Comparison of ENCODE assay signal across 8 mouse cellular contexts in the genomic region with DNA sequence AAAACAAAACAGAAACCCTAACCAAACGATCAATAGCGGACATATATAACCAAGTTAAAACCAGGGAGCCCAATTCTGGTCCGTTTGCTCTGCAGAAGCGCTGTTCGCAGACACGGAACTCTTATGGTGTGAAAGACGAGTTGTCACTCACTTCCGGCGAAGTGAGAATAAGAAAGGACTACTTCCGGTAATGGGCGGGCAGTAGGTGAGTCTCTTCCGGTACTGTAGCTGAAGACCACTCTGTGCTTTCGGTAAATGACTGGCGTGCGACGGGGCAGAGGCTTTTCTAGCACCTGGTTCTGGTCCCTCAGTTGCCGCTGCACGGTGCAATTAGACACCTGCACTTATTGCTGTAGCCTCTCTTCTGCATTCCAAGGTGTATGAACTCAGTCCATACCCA. TPM values are rescaled to one million over a fixed set of nuclear protein-coding genes. Genes with fewer than 3 reads are reported as not detected.
DNase-seq lines count a peak whose midpoint lies in the region; ATAC-seq and TF ChIP-seq lines count a peak whose summit lies in the region.

Gene Wdr24, plus strand, starts transcription at position 176 of the 400 bp plus-strand sequence.

- peak; percentile 80 for ATAC-seq in heart, postnatal 0 days (ENCODE audit: insufficient read depth, low read depth)
- peak; percentile 56; the same call in 1 of the 2 replicates for ATAC-seq in liver, embryonic 15.5 days (ENCODE audit: insufficient read depth)
- no peak for ATAC-seq in neural tube, embryonic 12.5 days (ENCODE audit: low FRiP score, low read depth)

- TF ChIP-seq EP300 in heart, postnatal 0 days (IDR thresholded peaks at IDR 0.05; ENCODE audit: low read depth) = no peak

- peak within 1 kb of the TSS; percentile 93 for H3K4me3 ChIP-seq in E14TG2a.4 (replicated peaks; ENCODE audit: low read length)
- peak within 1 kb of the TSS; percentile 82 for H3K4me3 ChIP-seq in embryonic fibroblast, embryonic 13.5 days (ENCODE audit: insufficient read depth, low read length)
- H3K4me3 ChIP-seq in heart, postnatal 0 days (ENCODE audit: low read depth, low read length) = peak within 1 kb of the TSS; percentile 69
- H3K4me3 ChIP-seq in liver, embryonic 15.5 days (replicated peaks) = peak within 1 kb of the TSS; percentile 79
- peak within 1 kb of the TSS; percentile 53 for H3K4me3 ChIP-seq in neural tube, embryonic 12.5 days
- H3K4me3 ChIP-seq in thymus, adult 2 months (ENCODE audit: control insufficient read depth, insufficient read depth, low read length) = peak within 1 kb of the TSS; percentile 96

- no peak for TF ChIP-seq CTCF in E14TG2a.4 (conservative IDR thresholded peaks at IDR 0.05; ENCODE audit: low read length)
- no peak for TF ChIP-seq CTCF in embryonic fibroblast, embryonic 13.5 days (IDR thresholded peaks at IDR 0.05; ENCODE audit: borderline replicate concordance, insufficient read depth, low read length)
- TF ChIP-seq CTCF in heart, postnatal 0 days (IDR thresholded peaks at IDR 0.05; ENCODE audit: low read depth) = no peak
- TF ChIP-seq CTCF in thymus, adult 2 months (IDR thresholded peaks at IDR 0.05; ENCODE audit: borderline replicate concordance, control insufficient read depth, extremely low read depth, insufficient read depth, low read length, poor library complexity) = no peak

- peaks cover 37% of the 10 kb centered on the region for H3K36me3 ChIP-seq in E14TG2a.4 (ENCODE audit: insufficient read depth, low read length)
- H3K36me3 ChIP-seq in heart, postnatal 0 days (replicated peaks; ENCODE audit: control insufficient read depth, insufficient read depth, low read length) = peaks cover 17% of the 10 kb centered on the region
- peaks cover 28% of the 10 kb centered on the region for H3K36me3 ChIP-seq in liver, embryonic 15.5 days (replicated peaks)
- peaks cover 34% of the 10 kb centered on the region for H3K36me3 ChIP-seq in neural tube, embryonic 12.5 days
- no peaks in the 10 kb centered on the region for H3K36me3 ChIP-seq in thymus, adult 2 months (ENCODE audit: control insufficient read depth, insufficient read depth, low read length)

- H3K4me1 ChIP-seq in E14TG2a.4 (replicated peaks; ENCODE audit: low read depth, low read length) = peaks cover 70% of the 10 kb centered on the region
- peaks cover 5% of the 10 kb centered on the region; the same call in 1 of the 2 replicates for H3K4me1 ChIP-seq in embryonic fibroblast, embryonic 13.5 days (ENCODE audit: control insufficient read depth, insufficient read depth, low read length)
- H3K4me1 ChIP-seq in heart, postnatal 0 days (ENCODE audit: control insufficient read depth, insufficient read depth) = peaks cover 13% of the 10 kb centered on the region
- peaks cover 39% of the 10 kb centered on the region for H3K4me1 ChIP-seq in liver, embryonic 15.5 days (replicated peaks)
- H3K4me1 ChIP-seq in neural tube, embryonic 12.5 days = peaks cover 47% of the 10 kb centered on the region
- H3K4me1 ChIP-seq in thymus, adult 2 months (replicated peaks; ENCODE audit: control insufficient read depth, insufficient read depth, low read length) = peaks cover 20% of the 10 kb centered on the region

- no peaks in the 10 kb centered on the region for H3K9me3 ChIP-seq in E14TG2a.4 (ENCODE audit: low read length)
- no peaks in the 10 kb centered on the region for H3K9me3 ChIP-seq in heart, postnatal 0 days (replicated peaks; ENCODE audit: control insufficient read depth, low read length)
- no peaks in the 10 kb centered on the region for H3K9me3 ChIP-seq in liver, embryonic 15.5 days (replicated peaks)
- no peaks in the 10 kb centered on the region for H3K9me3 ChIP-seq in neural tube, embryonic 12.5 days

- H3K27me3 ChIP-seq in E14TG2a.4 (ENCODE audit: insufficient read depth, low read length) = peaks cover 9% of the 10 kb centered on the region
- H3K27me3 ChIP-seq in heart, postnatal 0 days (ENCODE audit: control insufficient read depth, insufficient read depth, low read length) = peaks cover 25% of the 10 kb centered on the region
- peaks cover 43% of the 10 kb centered on the region for H3K27me3 ChIP-seq in liver, embryonic 15.5 days
- peaks cover 23% of the 10 kb centered on the region for H3K27me3 ChIP-seq in neural tube, embryonic 12.5 days (replicated peaks)
- peaks cover 9% of the 10 kb centered on the region; the same call in 1 of the 2 replicates for H3K27me3 ChIP-seq in thymus, adult 2 months (ENCODE audit: control insufficient read depth, insufficient read depth, low read length)

- peak; percentile 96 for DNase-seq in brain, adult 2 months (ENCODE audit: low read depth, low spot score)
- DNase-seq in heart, postnatal 0 days (ENCODE audit: low spot score) = peak; percentile 89
- DNase-seq in kidney, postnatal 36 days = peak; percentile 79 to 82
- peak; percentile 80 for DNase-seq in thymus, adult 2 months

- under 1% methylated on average over 18 of the region's 18 CpGs for WGBS in heart, postnatal 0 days
- WGBS in liver, embryonic 15.5 days (ENCODE audit: insufficient replicate concordance) = under 1% methylated on average over 18 of the region's 18 CpGs
- WGBS in neural tube, embryonic 12.5 days = under 1% methylated on average over 18 of the region's 18 CpGs
- WGBS in thymus, adult 2 months = under 1% methylated on average over 18 of the region's 18 CpGs

- no peak within 1 kb of the TSS for H3K27ac ChIP-seq in embryonic fibroblast, embryonic 13.5 days (ENCODE audit: insufficient read depth, low read length)
- peak within 1 kb of the TSS; percentile 30; the same call in 1 of the 2 replicates for H3K27ac ChIP-seq in heart, postnatal 0 days (ENCODE audit: low read depth)
- peak within 1 kb of the TSS; percentile 82 for H3K27ac ChIP-seq in liver, embryonic 15.5 days (replicated peaks)
- H3K27ac ChIP-seq in neural tube, embryonic 12.5 days = no peak within 1 kb of the TSS
- peak within 1 kb of the TSS; percentile 50; the same call in 1 of the 2 replicates for H3K27ac ChIP-seq in thymus, adult 2 months (ENCODE audit: control insufficient read depth, insufficient read depth, low read length)

- peak; percentile 71 for TF ChIP-seq POLR2A in embryonic fibroblast, embryonic 13.5 days (IDR thresholded peaks at IDR 0.05; ENCODE audit: low read depth, low read length)
- no peak; the same call in 1 of the 2 replicates for TF ChIP-seq POLR2A in thymus, adult 2 months (IDR thresholded peaks at IDR 0.05; ENCODE audit: control insufficient read depth, extremely low read depth, insufficient read depth, low read length, poor library complexity)

- peak within 1 kb of the TSS; percentile 77 for H3K4me2 ChIP-seq in heart, postnatal 0 days (ENCODE audit: low read depth, low read length)
- peak within 1 kb of the TSS; percentile 75 for H3K4me2 ChIP-seq in liver, embryonic 15.5 days
- H3K4me2 ChIP-seq in neural tube, embryonic 12.5 days (replicated peaks) = peak within 1 kb of the TSS; percentile 82

- peak within 1 kb of the TSS; percentile 59 for H3K9ac ChIP-seq in heart, postnatal 0 days (replicated peaks; ENCODE audit: low read depth, low read length)
- H3K9ac ChIP-seq in liver, embryonic 15.5 days = peak within 1 kb of the TSS; percentile 74
- H3K9ac ChIP-seq in neural tube, embryonic 12.5 days = peak within 1 kb of the TSS; percentile 73

RNA-seq across cellular contexts. Expression of gene Wdr24, which starts in this region (rescaled TPM):
- 13.0 and 14.5 TPM in 2 replicates for polyA plus RNA-seq in embryonic fibroblast, embryonic 13.5 days (2011; ENCODE audit: insufficient read length, low read depth, missing spikeins)
- total RNA-seq in heart, postnatal 0 days (2014; rRNA removed; ENCODE audit: low replicate concordance) = 13.3 and 20.8 TPM in 2 replicates
- 9.6 and 10.5 TPM in 2 replicates for polyA plus RNA-seq in heart, postnatal 0 days (2015; fragmentation: Nextera tagmentation; extraction: Ambion mirVana)
- 11.7 and 13.0 TPM in 2 replicates for polyA plus RNA-seq in liver, embryonic 15.5 days (2015; fragmentation: Nextera tagmentation; extraction: Ambion mirVana)
- polyA plus RNA-seq in neural tube, embryonic 12.5 days (2016; fragmentation: Nextera tagmentation; extraction: Ambion mirVana) = 27.6 and 28.6 TPM in 2 replicates
- polyA plus RNA-seq in thymus, adult 2 months (2012; rRNA removed) = 86.3 and 89.1 TPM in 2 replicates

Comparison
In these comparisons a context has a peak if more than half of its experiments do, and no peak if none do; other contexts are left out.
1. H3K27ac ChIP-seq: peak in heart, postnatal 0 days (single experiment), liver, embryonic 15.5 days (single experiment) and thymus, adult 2 months (single experiment); none in embryonic fibroblast, embryonic 13.5 days (single experiment) and neural tube, embryonic 12.5 days (single experiment).
2. Peak in every context shown above with its lines, with median percentiles within 50 percentile points of each other: H3K4me3 ChIP-seq, DNase-seq, H3K4me2 ChIP-seq and H3K9ac ChIP-seq.